Mouse (Mus musculus) limb, embryonic 12.5 days (tissue): ENCODE data around the gene Sirt2. TPM values are rescaled to one million over a fixed set of nuclear protein-coding genes. Genes with fewer than 3 reads are reported as not detected.

Source experiments
- polyA plus RNA-seq: library from polyadenylated mRNA; unstranded; fragments of >200 nt; fragmentation: Nextera tagmentation; extraction: Ambion mirVana; gene quantifications from 2 replicates; pipeline ENCODE4 v1.2.1, GENCODE M21; 2016

Gene Sirt2
- polyA plus RNA-seq, 1 experiment from 2014 or later, result 70.8 TPM

Other genes starting within 250 kb of the Sirt2 start
- not detected in 2 replicates for gene Ifnl3, start 243.9 kb upstream of the Sirt2 start, polyA plus RNA-seq
- gene Sycn, start 225.8 kb upstream of the Sirt2 start, polyA plus RNA-seq, result not detected in 2 replicates
- gene Nccrp1, start 219.5 kb upstream of the Sirt2 start, polyA plus RNA-seq, result not detected in 2 replicates
- 30.5 and 36.0 TPM in 2 replicates for gene Samd4b, start 168.6 kb upstream of the Sirt2 start, polyA plus RNA-seq
- gene Pak4, start 168.6 kb upstream of the Sirt2 start, polyA plus RNA-seq, result 42.4 and 44.1 TPM in 2 replicates
- not detected in 2 replicates for gene Acp7, start 135.4 kb upstream of the Sirt2 start, polyA plus RNA-seq
- 4.9 and 6.4 TPM in 2 replicates for gene Fbxo27, start 73.9 kb upstream of the Sirt2 start, polyA plus RNA-seq
- gene Fbxo17, start 49.9 kb upstream of the Sirt2 start, polyA plus RNA-seq, result 24.0 TPM in 2 replicates
- 125 and 131 TPM in 2 replicates for gene Mrps12, start 24.9 kb upstream of the Sirt2 start, polyA plus RNA-seq
- gene Sars2, start 24.7 kb upstream of the Sirt2 start, polyA plus RNA-seq, result 32.4 and 33.1 TPM in 2 replicates
- gene Ccer2, start 10.6 kb upstream of the Sirt2 start, polyA plus RNA-seq, result 0.24 TPM in 1 of 2 replicates, not detected in the other
- gene Nfkbib, start 777 bp downstream of the Sirt2 start, polyA plus RNA-seq, result 37.4 and 40.8 TPM in 2 replicates
- gene Rinl, start 22.2 kb downstream of the Sirt2 start, polyA plus RNA-seq, result 2.3 and 3.1 TPM in 2 replicates
- 347 and 425 TPM in 2 replicates for gene Hnrnpl, start 41.8 kb downstream of the Sirt2 start, polyA plus RNA-seq
- 111 and 114 TPM in 2 replicates for gene Ech1, start 58.5 kb downstream of the Sirt2 start, polyA plus RNA-seq
- gene Lgals4, start 67.1 kb downstream of the Sirt2 start, polyA plus RNA-seq, result 4.9 and 6.7 TPM in 2 replicates
- gene Lgals7, start 97.1 kb downstream of the Sirt2 start, polyA plus RNA-seq, result 3.4 and 4.8 TPM in 2 replicates
- 0.26 and 0.29 TPM in 2 replicates for gene Capn12, start 114.7 kb downstream of the Sirt2 start, polyA plus RNA-seq
- gene Actn4, start 195.6 kb downstream of the Sirt2 start, polyA plus RNA-seq, result 269 and 283 TPM in 2 replicates
- 438 and 440 TPM in 2 replicates for gene Eif3k, start 215.1 kb downstream of the Sirt2 start, polyA plus RNA-seq
- gene Map4k1, start 215.3 kb downstream of the Sirt2 start, polyA plus RNA-seq, result 10.9 and 11.9 TPM in 2 replicates